Mouse (Mus musculus) macrophage (primary cell): ENCODE data around the gene Aco2. TPM values are rescaled to one million over a fixed set of nuclear protein-coding genes. Genes with fewer than 3 reads are reported as not detected.

Source experiments
- H3K27ac ChIP-seq: fragments of 350-480 bp; formaldehyde crosslinking; 2 replicates; pipeline ENCODE4 v1.9.0; 2021
- H3K36me3 ChIP-seq: fragments of 350-480 bp; formaldehyde crosslinking; 2 replicates; pipeline ENCODE4 v1.9.0; 2021; ENCODE audit errors: inconsistent target
- H3K4me3 ChIP-seq: fragments of 350-480 bp; formaldehyde crosslinking; 2 replicates; pipeline ENCODE4 v1.9.0; 2021; ENCODE audit errors: inconsistent target
- H3K79me2 ChIP-seq: fragments of 350-480 bp; formaldehyde crosslinking; 2 replicates; pipeline ENCODE4 v1.9.0; 2021; ENCODE audit errors: inconsistent target
- WGBS: methylation state at CpG from one replicate; pipeline ENCODE4 v1.1.7; 2026; ENCODE audit warnings: inconsistent platforms; ENCODE audit not compliant: missing documents; 5-methylcytosine and 5-hydroxymethylcytosine counted together
- polyA plus RNA-seq: library from polyadenylated mRNA; stranded (reverse); fragments of 250-400 nt; gene quantifications from 3 replicates; pipeline ENCODE4 v1.2.4, GENCODE M21; 2018; ENCODE audit warnings: inconsistent platforms

Gene Aco2
- polyA plus RNA-seq, 1 experiment from 2014 or later = 116 TPM

GRCm38 (mm10) chr15:81932951-81933470 lies 60.9 kb downstream of the Aco2 start:
- H3K27ac ChIP-seq = peak overlapping the region; percentile 46; the same call in 1 of the 2 replicates
- WGBS = 54% methylated on average over 12 of the region's 12 CpGs
- H3K4me3 ChIP-seq = no peak overlapping the region
- H3K79me2 ChIP-seq = no peaks in the 10 kb centered on the region
- H3K36me3 ChIP-seq = no peaks in the 10 kb centered on the region

- H3K4me3 ChIP-seq = no peak overlapping the region
- 8% methylated on average over 1 of the region's 1 CpGs for WGBS
- H3K79me2 ChIP-seq = no peaks in the 10 kb centered on the region
- H3K36me3 ChIP-seq = no peaks in the 10 kb centered on the region
- H3K27ac ChIP-seq = peak overlapping the region; percentile 46
Measured at GRCm38 (mm10) chr15:81933986-81934385, 61.9 kb downstream of the Aco2 start.

GRCm38 (mm10) chr15:81935869-81936637 lies 63.9 kb downstream of the Aco2 start:
- Histone ChIP-seq H3K79me2 (no peaks in the 10 kb centered on the region), H3K27ac (no peak overlapping the region), H3K36me3 (no peaks in the 10 kb centered on the region), H3K4me3 (no peak overlapping the region)
- 63% methylated on average over 6 of the region's 7 CpGs for WGBS

GRCm38 (mm10) chr15:81936679-81937078 lies 64.6 kb downstream of the Aco2 start, which contains the start of gene Csdc2:
Gene Csdc2, plus strand, starts transcription at chr15:81936759.
- no peaks in the 10 kb centered on the region for H3K79me2 ChIP-seq
- no peak within 1 kb of the TSS for H3K4me3 ChIP-seq
- WGBS = 65% methylated on average over 10 of the region's 12 CpGs

GRCm38 (mm10) chr15:81937098-81937972 lies 65.2 kb downstream of the Aco2 start:
- Histone ChIP-seq H3K36me3 (no peaks in the 10 kb centered on the region), H3K79me2 (no peaks in the 10 kb centered on the region), H3K27ac (no peak overlapping the region), H3K4me3 (no peak overlapping the region)
- WGBS = 50% methylated on average over 16 of the region's 19 CpGs

More at GRCm38 (mm10) chr15:81936679-81937078, 64.6 kb downstream of the Aco2 start, which contains the start of gene Csdc2:
- Histone ChIP-seq H3K27ac (no peak within 1 kb of the TSS), H3K36me3 (no peaks in the 10 kb centered on the region)

GRCm38 (mm10) chr15:81938246-81938645 lies 66.1 kb downstream of the Aco2 start:
- WGBS = 56% methylated on average over 2 of the region's 2 CpGs
- H3K27ac ChIP-seq = 0 out of 2 replicates have a peak overlapping the region, but pooled peaks have one; percentile 8
- no peaks in the 10 kb centered on the region for H3K79me2 ChIP-seq
- no peaks in the 10 kb centered on the region for H3K36me3 ChIP-seq
- H3K4me3 ChIP-seq = no peak overlapping the region

- no peaks in the 10 kb centered on the region for H3K36me3 ChIP-seq
- no peak overlapping the region for H3K4me3 ChIP-seq
- WGBS = 93% methylated on average over 10 of the region's 10 CpGs
- no peaks in the 10 kb centered on the region for H3K79me2 ChIP-seq
- no peak overlapping the region for H3K27ac ChIP-seq
Measured at GRCm38 (mm10) chr15:81939157-81939715, 67.1 kb downstream of the Aco2 start.

GRCm38 (mm10) chr15:81939774-81940173 lies 67.7 kb downstream of the Aco2 start:
- no peak overlapping the region for H3K4me3 ChIP-seq
- no peak overlapping the region for H3K27ac ChIP-seq
- no peaks in the 10 kb centered on the region for H3K36me3 ChIP-seq
- 98% methylated on average over 4 of the region's 4 CpGs for WGBS
- H3K79me2 ChIP-seq = no peaks in the 10 kb centered on the region

GRCm38 (mm10) chr15:81940219-81940618 lies 68.1 kb downstream of the Aco2 start:
- WGBS = 92% methylated on average over 5 of the region's 5 CpGs
- Histone ChIP-seq H3K27ac (no peak overlapping the region), H3K4me3 (no peak overlapping the region), H3K36me3 (no peaks in the 10 kb centered on the region), H3K79me2 (no peaks in the 10 kb centered on the region)

- 96% methylated on average over 2 of the region's 2 CpGs for WGBS
- H3K4me3 ChIP-seq = no peak overlapping the region
- H3K79me2 ChIP-seq = no peaks in the 10 kb centered on the region
Measured at GRCm38 (mm10) chr15:81941010-81941409, 68.9 kb downstream of the Aco2 start.

GRCm38 (mm10) chr15:81943176-81943749 lies 71.2 kb downstream of the Aco2 start:
- Histone ChIP-seq H3K4me3 (no peak overlapping the region), H3K36me3 (no peaks in the 10 kb centered on the region), H3K27ac (no peak overlapping the region), H3K79me2 (no peaks in the 10 kb centered on the region)
- WGBS = 58% methylated on average over 9 of the region's 9 CpGs

More at GRCm38 (mm10) chr15:81941010-81941409, 68.9 kb downstream of the Aco2 start:
- Histone ChIP-seq H3K27ac (no peak overlapping the region), H3K36me3 (no peaks in the 10 kb centered on the region)

GRCm38 (mm10) chr15:81949076-81949475 lies 77.0 kb downstream of the Aco2 start:
- Histone ChIP-seq H3K27ac (no peak overlapping the region), H3K4me3 (no peak overlapping the region), H3K36me3 (no peaks in the 10 kb centered on the region), H3K79me2 (no peaks in the 10 kb centered on the region)
- 86% methylated on average over 10 of the region's 10 CpGs for WGBS

GRCm38 (mm10) chr15:81949476-81950131 lies 77.5 kb downstream of the Aco2 start:
- no peaks in the 10 kb centered on the region for H3K79me2 ChIP-seq
- H3K4me3 ChIP-seq = no peak overlapping the region
- no peaks in the 10 kb centered on the region for H3K36me3 ChIP-seq
- 94% methylated on average over 11 of the region's 11 CpGs for WGBS
- no peak overlapping the region for H3K27ac ChIP-seq

GRCm38 (mm10) chr15:81950716-81951115 lies 78.6 kb downstream of the Aco2 start:
- whole genome bisulfite sequencing = 95% methylated on average over 5 of the region's 5 CpGs
- 0 out of 2 replicates have a peak, but pooled peaks cover 4% of the 10 kb centered on the region for H3K36me3 ChIP-seq
- H3K4me3 ChIP-seq = no peak overlapping the region
- no peaks in the 10 kb centered on the region for H3K79me2 ChIP-seq
- no peak overlapping the region for H3K27ac ChIP-seq
